Mouse (Mus musculus) cortical plate, adult 2 months (tissue): ENCODE data around the gene Zcchc4. TPM values are rescaled to one million over a fixed set of nuclear protein-coding genes. Genes with fewer than 3 reads are reported as not detected.

Source experiments
- H3K27ac ChIP-seq: fragments of 200-500 bp; 2 replicates; pipeline ENCODE4 v1.5.1; 2012; ENCODE audit warnings: low read length, control low read depth, inconsistent platforms; ENCODE audit not compliant: insufficient read depth
- H3K4me1 ChIP-seq: fragments of 200-500 bp; 2 replicates; pipeline ENCODE4 v1.6.1; 2011; ENCODE audit warnings: low read length; ENCODE audit not compliant: control insufficient read depth, insufficient read depth
- H3K4me3 ChIP-seq: fragments of 200-500 bp; 2 replicates; pipeline ENCODE4 v1.5.1; 2011; ENCODE audit warnings: mild to moderate bottlenecking, low read length, control low read depth; ENCODE audit not compliant: insufficient read depth
- CTCF ChIP-seq: fragments of 200-500 bp; IDR thresholded peaks from 2 replicates; pipeline ENCODE4 v1.5.1; 2011; ENCODE audit warnings: mild to moderate bottlenecking, control low read depth, low read length; ENCODE audit not compliant: insufficient read depth; ENCODE audit errors: extremely low read depth
- POLR2A ChIP-seq: fragments of 200-500 bp; IDR thresholded peaks from 2 replicates; pipeline ENCODE4 v1.6.1; 2011; ENCODE audit warnings: mild to moderate bottlenecking, low read length, control low read depth; ENCODE audit not compliant: insufficient read depth; ENCODE audit errors: extremely low read depth
- polyA plus RNA-seq: library from polyadenylated mRNA; depleted of rRNA; stranded (reverse); fragments of >200 nt; gene quantifications from 2 replicates; pipeline ENCODE4 v1.2.3, GENCODE M21; 2012

Zcchc4 gene
- polyA plus RNA-seq, 1 experiment: 11.2 TPM

- no peak overlapping the region for H3K4me3 ChIP-seq
- TF ChIP-seq CTCF (no peak), POLR2A (no peak)
- H3K27ac ChIP-seq: no peak overlapping the region
- H3K4me1 ChIP-seq: no peaks in the 10 kb centered on the region
Measured at GRCm38 (mm10) chr5:52786556-52787322, 11.5 kb downstream of the Zcchc4 start.

DNA sequence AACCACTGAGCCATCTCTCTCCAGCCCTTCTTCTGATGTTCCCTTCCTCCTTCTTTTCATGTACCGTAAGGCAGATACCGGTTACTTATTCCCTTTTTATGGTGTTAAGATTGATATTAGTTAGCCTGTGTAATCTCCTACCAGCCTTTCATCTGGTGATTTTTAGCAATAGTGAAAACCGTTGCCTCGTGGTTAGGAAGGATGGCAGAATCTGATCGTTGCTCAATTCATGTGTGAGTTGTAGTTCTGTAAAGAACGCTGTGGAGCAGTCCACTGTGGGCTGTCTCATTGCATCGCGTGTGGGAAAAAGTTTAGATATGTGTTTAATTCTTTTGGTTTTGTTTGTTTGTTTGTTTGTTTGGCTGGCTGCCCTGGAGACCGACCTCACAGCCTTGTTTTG, 18.0 kb downstream of the Zcchc4 start:
- Histone ChIP-seq H3K27ac (no peak overlapping the region), H3K4me1 (no peaks in the 10 kb centered on the region), H3K4me3 (no peak overlapping the region)
- TF ChIP-seq POLR2A (no peak), CTCF (no peak)

DNA sequence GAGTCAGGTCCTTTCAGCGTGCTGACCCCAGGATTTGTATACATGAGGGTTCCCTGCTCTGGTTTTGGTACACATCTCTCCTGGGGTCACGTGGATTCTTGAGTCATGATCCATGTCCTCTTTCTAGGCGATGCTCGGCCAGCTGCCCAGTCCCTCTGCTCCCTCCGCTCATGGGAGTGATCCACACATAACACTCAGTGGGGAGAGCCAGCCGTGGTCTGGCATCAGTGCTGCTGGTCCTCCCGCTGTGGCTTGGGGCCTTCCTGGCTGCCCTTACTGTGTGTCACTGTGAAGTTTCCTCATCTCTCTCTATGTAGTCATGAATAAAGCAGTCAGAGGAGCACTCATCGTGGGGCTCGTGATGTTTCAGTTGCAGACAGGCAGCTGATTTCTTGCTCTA, 18.9 kb downstream of the Zcchc4 start:
- Histone ChIP-seq H3K4me1 (no peaks in the 10 kb centered on the region), H3K4me3 (no peak overlapping the region), H3K27ac (no peak overlapping the region)
- no peak for TF ChIP-seq POLR2A
- TF ChIP-seq CTCF: no peak

GRCm38 (mm10) chr5:52799274-52799985, 24.2 kb downstream of the Zcchc4 start:
- H3K4me1 ChIP-seq: no peaks in the 10 kb centered on the region
- no peak overlapping the region for H3K4me3 ChIP-seq
- H3K27ac ChIP-seq: no peak overlapping the region
- TF ChIP-seq POLR2A: no peak
- TF ChIP-seq CTCF: no peak

GRCm38 (mm10) chr5:52805801-52806200, 30.6 kb downstream of the Zcchc4 start:
- Histone ChIP-seq H3K4me1 (no peaks in the 10 kb centered on the region), H3K27ac (no peak overlapping the region), H3K4me3 (no peak overlapping the region)
- TF ChIP-seq POLR2A: no peak
- no peak for TF ChIP-seq CTCF

DNA sequence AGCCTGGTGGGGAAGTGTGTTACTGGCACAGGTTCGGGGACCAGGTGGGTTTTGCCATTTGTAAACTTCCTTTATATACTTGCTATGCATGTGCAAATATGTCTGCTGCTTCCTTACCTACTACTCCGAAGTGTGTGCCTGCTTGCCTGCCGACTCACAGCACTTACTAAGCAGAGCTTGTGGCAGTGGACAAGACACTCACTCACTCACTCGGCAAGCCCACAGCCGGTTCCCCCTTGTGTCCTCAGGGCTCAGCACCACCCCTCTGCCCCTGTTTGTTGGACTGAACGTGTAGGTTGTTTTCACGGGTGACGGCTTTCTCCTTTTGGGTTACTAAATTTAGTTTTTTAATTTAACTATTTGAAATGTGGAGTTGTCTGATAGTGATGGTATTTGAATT, 31.1 kb downstream of the Zcchc4 start:
- H3K4me3 ChIP-seq: no peak overlapping the region
- H3K4me1 ChIP-seq: no peaks in the 10 kb centered on the region
- no peak overlapping the region for H3K27ac ChIP-seq
- no peak for TF ChIP-seq POLR2A
- TF ChIP-seq CTCF: no peak

GRCm38 (mm10) chr5:52807030-52807429, 31.8 kb downstream of the Zcchc4 start:
- Histone ChIP-seq H3K4me3 (no peak overlapping the region), H3K27ac (no peak overlapping the region), H3K4me1 (no peaks in the 10 kb centered on the region)
- no peak for TF ChIP-seq POLR2A
- TF ChIP-seq CTCF: no peak

- TF ChIP-seq CTCF: no peak
- no peak for TF ChIP-seq POLR2A
- Histone ChIP-seq H3K4me3 (no peak overlapping the region), H3K4me1 (no peaks in the 10 kb centered on the region), H3K27ac (no peak overlapping the region)
Measured at GRCm38 (mm10) chr5:52810446-52810845, 35.2 kb downstream of the Zcchc4 start.

GRCm38 (mm10) chr5:52811056-52811455, 35.8 kb downstream of the Zcchc4 start:
- H3K27ac ChIP-seq: no peak overlapping the region
- H3K4me1 ChIP-seq: no peaks in the 10 kb centered on the region
- no peak overlapping the region for H3K4me3 ChIP-seq
- TF ChIP-seq POLR2A: no peak
- no peak for TF ChIP-seq CTCF

- no peak overlapping the region for H3K4me3 ChIP-seq
- no peaks in the 10 kb centered on the region for H3K4me1 ChIP-seq
- TF ChIP-seq CTCF: no peak
- no peak for TF ChIP-seq POLR2A
- H3K27ac ChIP-seq: no peak overlapping the region
Measured at GRCm38 (mm10) chr5:52812456-52812855, 37.2 kb downstream of the Zcchc4 start.
